Mouse (Mus musculus) ES-Bruce4 (cell line): ENCODE data around the gene Olfr92.

Source experiments
- CTCF ChIP-seq: IDR thresholded peaks from one replicate; pipeline ENCODE4 v1.8.1; 2011; ENCODE audit warnings: low read depth, low read length
- EP300 ChIP-seq: IDR thresholded peaks from 2 replicates; pipeline ENCODE4 v1.6.1; 2011; ENCODE audit warnings: low read depth, low read length; ENCODE audit not compliant: insufficient read depth
- POLR2A ChIP-seq: IDR thresholded peaks from one replicate; pipeline ENCODE4 v1.8.1; 2011; ENCODE audit warnings: low read length; ENCODE audit not compliant: insufficient read depth

GRCm38 (mm10) chr17:37067861-37068260 lies 52.0 kb downstream of the Olfr92 start:
- TF ChIP-seq CTCF (no peak), POLR2A (no peak), EP300 (no peak)
